Mouse (Mus musculus): Measurements from ENCODE around the gene Gmeb2.

Gene Gmeb2

DNA sequence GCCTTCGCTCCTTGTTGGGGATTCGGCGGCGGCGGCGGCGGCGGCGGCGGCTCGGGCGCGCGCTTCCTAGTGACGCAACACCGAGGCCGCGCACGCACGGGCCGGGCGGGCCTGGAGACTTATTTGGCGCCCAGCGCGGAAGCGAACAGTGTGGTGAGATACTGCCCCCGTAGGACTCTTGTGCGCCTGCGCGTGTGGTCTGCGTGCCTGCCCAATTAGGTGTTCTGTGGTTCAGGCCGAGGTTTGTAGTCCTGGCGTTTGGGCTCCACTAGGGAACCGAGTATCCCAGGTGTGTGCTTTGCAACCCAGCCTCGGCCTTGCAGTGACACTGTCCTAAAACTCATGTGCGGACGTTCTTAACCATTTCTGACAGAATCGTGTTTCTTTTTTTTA is at the start of gene Gmeb2:
Gmeb2 (minus strand) TSS at position 78 of the 393 bp plus-strand sequence.
- DNase-seq (ENCODE audit: low read depth, low spot score): peak; percentile 93

DNA sequence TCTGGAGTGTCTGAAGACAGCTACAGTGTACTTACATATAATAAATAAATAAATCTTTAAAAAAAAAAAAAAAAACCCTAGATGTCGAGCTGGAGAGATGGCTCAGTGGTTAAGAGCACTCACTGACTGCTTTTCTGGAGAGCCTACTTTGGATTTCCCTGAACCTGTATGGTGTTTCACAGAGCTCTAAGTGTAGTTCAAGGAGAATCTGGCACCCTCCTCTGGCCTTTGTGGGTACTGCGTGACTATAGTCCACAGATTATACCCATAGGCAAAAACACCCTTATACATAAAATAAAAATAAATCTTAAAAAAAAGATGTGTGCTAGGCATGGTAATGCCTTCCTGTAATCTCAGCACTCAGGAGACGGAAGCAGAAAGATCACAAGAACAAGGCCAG is 46.2 kb upstream of the Gmeb2 start:
- peak; percentile 40 for DNase-seq (ENCODE audit: low read depth, low spot score)

DNA sequence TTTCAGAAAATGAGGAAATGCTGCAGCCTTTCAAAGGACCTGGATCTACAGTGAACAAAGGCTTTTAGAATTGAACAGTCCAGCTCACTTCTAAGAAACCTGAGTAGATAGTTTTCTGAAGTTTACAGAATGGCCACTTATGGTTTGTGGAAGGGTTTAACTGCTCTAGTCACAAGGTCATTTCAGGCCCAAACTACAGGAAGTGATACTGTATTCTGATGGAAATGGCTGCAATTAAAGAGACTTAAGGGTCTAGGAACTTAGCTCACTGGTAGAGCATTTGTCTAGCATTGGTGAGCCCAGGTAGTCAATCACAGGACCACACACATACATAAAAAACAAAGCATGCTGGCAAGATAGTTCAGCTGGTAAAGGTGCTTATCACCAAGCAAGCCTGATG is 44.7 kb upstream of the Gmeb2 start:
- DNase-seq (ENCODE audit: low read depth, low spot score): no peak

DNA sequence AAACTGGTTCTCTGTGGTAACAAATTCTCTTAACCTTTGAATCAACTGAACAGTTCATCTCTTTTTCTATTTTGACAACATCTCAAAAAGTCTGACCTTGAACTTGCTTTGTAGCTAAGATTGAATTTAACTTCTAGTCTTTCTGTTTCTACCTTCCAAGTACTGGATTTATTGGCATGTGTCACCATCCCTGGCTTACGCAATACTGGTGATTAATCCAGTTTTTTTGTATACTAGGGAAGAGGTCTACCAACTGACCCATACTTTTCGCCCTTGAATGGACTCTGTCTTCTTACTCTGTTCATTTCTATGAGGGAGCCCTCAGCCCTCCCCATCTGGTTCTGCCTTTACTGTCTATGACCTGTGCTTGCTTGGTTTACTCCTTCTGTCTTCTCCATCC is 38.3 kb upstream of the Gmeb2 start:
- DNase-seq (ENCODE audit: low read depth, low spot score): no peak

DNA sequence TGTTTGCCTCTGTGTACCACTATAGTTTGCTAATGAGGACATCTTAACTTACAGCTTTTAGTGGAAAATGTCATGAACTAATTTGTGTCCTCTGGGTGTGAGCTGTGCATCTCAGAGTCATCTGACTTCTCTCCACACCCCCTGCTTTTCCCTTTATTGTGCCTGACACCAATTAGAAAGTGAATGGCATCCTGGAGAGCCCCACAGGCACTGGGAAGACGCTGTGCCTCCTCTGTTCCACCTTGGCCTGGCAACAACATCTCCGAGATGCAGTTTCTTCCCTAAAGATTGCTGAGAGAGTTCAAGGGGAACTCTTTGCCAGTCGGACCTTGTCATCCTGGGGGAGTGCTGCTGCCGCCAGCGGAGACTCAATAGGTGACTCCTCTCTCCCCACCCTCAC is 34.3 kb upstream of the Gmeb2 start:
- DNase-seq (ENCODE audit: low read depth, low spot score): no peak

DNA sequence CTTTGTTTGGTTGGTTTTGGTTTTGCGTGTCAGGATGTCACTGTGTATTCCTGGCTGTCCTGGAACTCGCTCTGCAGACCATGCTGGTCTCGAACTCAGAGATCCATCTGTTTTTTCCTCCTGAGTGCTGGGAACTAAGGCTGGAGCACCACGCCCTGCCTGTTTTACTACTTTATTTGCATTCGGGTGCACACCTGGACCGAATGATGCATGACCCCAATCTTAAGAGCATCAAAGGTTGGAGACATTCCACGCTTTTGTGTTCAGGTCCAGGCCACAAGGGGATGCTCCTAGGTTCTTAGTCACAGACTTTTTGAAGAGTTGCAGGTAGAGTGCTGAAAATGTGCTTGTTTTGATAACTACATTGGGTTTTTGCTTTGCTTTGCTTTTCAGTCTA is 32.3 kb upstream of the Gmeb2 start:
- DNase-seq (ENCODE audit: low read depth, low spot score): no peak

DNA sequence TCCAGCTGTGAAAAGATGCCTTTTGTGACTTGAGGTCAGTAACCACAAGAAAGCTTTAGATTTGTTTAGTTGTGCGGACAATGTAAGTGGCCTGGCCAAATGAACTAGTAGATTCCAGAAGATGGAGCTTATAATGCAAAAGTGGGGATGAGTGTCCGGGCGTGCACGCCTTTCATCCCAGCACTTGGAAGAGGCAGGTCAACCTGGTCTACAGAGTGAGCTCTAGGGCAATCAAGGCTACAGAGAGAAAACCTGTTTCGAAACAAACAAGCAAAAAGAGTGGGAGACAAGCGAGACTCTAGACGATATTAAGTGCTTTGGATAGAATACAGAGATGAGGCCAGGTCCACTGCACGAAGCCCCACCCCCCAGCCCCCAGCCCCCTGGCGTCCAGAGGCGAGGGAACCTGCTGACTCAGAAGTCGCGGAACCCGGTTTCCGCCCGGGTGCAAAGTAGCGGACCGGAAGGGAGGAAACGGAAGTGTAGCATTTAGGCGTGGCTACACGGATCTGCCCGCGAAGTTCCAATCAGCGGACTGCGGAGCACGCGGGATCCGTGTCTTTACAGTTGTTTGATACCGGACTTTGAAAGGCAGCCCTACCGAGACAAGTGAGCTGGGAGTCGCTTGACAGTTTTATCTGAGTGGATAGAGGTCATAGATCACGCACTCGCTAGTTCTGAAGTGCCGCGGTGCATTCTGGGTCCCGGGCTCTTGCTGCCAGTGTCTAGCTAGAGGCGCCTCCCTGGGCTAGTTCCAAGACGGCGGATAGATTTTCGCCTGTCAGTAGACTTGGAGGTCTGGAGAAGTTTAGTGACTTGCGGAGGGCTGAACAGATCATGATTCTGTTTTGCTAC is 31.6 kb upstream of the Gmeb2 start, which contains the start of gene Rtel1:
Rtel1 (plus strand) TSS at position 492 of the 855 bp plus-strand sequence.
- DNase-seq (ENCODE audit: low read depth, low spot score): peak; percentile 75

DNA sequence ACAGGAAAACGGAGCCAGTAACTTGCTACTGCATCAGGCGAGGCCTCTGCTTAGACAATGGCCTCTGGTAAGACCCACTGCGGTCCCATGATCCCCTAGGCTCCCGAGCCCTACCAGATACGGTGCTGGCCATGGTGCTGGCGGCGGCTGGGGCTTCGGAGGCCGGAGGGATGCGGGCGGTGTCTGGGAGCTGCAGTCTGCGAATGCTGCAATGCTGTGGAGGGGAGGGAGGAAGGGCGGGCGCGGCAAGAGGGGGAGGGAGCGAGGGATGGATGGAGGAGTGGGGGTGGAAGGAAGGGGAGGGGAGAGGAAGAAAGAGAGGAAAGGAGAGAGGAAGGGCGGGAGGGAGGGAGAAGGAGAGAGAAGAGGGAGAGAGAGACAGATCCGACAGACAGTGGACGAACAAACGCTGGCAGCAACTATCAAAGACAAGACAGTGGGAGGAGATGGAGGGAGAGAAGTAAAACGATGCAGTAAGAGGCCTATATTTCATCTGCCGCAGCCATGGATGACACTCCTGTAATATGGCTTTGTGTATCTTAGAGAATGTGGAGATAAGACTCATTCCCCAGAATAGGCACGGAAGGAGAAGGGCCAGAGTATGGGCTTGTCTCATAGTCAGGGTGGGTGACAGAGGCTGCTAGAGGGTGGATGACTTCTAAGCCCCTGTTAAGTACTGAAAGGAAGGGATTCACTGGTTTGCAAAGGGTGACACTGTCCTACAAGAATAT is 26.4 kb upstream of the Gmeb2 start, which contains the start of gene Stmn3:
Stmn3 (minus strand) TSS at position 421 of the 731 bp plus-strand sequence.
- peak; percentile 85 for DNase-seq (ENCODE audit: low read depth, low spot score)

DNA sequence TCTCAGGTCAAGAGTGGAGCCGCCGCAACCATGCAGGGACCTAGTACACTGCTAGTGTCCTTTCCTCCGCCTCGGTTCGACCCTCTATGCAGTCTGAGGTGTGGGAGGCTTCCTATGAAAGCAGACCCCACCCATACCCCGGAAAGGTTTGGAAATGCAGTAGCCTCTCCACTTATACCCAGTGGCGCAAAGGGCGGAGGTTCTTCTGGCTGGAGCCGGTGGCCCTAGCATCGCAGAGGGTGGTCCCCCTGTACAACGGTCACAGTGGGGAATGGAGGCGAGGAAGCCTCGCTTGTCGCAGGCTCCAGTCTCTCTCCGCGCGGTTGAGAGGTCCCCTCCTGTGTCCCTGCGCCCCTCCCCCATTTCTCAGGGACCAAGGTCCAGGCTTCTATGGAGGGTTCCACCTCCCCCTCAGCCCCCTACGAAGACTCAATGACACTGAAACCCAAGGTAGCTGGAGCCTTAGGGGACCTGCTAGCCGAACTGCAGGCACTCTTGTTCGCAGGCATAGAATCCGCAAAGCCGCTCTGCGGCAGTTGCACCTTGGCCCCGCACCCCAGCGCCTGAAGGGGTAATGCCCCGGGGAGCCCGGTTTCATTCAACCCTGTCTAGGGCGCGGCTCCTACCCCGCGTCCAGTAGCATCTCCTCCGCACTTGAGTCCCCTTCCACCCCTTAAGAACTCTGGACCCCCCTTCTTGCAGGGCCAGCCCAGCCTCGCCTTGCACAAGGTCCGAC is 25.7 kb upstream of the Gmeb2 start:
- DNase-seq (ENCODE audit: low read depth, low spot score): no peak

DNA sequence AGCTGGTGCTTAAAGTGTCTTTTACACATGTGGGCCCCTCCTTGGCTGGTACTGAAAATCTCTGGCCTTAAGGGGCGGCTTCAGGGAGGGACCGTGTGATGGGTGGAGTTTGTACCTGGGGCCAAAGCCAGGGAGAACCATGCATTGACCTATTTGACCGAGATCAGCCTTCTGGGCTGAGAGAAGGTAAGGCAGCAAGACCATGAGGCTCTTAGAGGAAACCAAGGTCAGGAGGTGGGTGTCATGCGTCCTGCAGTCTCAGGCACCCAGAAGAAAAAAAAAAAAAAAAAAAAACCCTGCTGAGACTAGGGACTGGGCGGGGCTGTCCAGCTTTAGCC is 25.1 kb upstream of the Gmeb2 start:
- DNase-seq (ENCODE audit: low read depth, low spot score): no peak

DNA sequence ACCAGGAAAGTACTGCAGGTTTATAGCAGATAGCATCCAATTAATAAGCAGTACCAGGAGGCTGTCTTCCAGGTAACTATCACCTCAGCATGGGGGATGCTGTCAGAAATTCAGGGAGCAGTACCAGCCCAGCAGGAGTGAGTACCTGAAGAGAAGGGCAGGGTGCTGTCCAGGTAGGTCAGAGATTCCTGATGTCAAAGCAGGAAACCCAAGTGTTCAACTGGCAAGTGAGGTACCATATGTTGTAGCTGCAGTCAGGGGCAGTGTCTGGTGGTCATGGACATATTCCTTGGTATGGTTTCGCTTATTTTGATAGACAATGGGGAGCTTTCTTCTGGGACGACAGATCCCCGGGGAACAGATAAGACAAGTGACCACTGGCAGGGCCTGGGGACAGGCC is 24.6 kb upstream of the Gmeb2 start:
- no peak for DNase-seq (ENCODE audit: low read depth, low spot score)

DNA sequence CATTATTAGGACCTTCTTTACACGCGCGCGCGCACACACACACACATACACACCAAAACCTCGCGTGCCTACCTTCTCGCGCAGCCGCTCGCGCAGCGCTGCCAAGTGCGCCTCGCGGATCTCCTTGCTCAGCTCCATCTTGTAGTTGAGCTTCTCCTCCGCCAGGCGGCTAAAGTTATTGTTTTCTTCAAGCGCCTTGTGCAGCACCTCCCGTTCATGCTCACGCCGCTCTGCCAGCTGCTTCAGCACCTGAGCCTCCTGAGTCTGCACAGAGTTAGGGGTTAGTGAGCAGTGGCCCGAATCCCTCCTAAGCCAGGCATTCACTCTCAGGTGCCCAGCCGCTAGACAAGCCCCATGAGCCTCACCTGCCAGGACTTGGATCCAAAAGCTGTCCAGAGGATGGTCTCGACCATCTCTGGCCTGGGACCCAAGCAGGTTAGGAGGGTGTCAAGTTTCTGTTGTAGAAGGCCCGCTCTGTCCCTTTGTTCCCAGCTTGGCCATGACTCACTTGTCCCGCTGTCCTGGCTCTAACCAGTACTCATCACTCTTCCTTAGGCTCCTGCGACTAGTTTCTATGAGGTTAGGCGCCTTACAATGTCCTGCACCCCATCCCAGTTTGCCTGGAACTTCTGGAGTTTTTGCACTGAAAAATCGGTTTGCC is 19.4 kb upstream of the Gmeb2 start:
- peak; percentile 43 for DNase-seq (ENCODE audit: low read depth, low spot score)

DNA sequence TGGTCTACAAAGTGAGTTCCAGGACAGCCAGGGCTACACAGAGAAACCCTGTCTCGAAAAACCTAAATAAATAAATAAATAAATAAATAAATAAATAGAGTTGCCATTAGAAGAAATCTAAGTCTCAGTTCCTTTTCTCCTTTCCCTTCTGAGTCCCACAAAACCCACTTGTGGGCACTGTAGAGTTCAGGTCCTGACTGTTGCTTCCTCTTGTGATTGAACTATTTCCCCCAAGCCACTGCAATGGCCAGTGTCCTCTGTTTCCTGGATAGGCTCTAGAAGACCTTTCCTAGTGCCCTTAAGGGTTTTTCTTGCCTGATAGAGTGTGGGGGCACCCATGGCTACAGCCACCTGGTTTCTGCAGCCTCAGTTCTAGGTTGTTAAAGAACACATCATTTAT is 17.1 kb upstream of the Gmeb2 start:
- no peak for DNase-seq (ENCODE audit: low read depth, low spot score)

DNA sequence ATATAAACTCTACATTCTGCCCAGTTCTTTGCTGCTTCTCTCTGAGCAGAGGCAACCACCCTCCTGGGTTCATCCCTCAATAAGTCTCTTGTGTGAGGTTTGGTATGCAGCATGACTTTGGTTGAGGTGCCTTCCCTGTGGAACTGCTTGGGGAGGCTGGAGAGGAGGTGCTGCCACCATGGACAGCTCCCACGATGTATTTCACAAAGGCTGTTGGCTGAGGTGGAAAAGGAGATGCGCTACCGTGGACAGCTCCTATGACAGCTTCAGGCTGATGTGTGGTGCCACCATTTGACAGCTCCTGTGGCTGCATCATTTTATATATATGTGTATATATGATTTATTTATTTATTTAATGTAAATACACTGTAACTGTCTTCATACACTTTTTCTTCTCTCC is 14.2 kb upstream of the Gmeb2 start:
- DNase-seq (ENCODE audit: low read depth, low spot score): no peak

DNA sequence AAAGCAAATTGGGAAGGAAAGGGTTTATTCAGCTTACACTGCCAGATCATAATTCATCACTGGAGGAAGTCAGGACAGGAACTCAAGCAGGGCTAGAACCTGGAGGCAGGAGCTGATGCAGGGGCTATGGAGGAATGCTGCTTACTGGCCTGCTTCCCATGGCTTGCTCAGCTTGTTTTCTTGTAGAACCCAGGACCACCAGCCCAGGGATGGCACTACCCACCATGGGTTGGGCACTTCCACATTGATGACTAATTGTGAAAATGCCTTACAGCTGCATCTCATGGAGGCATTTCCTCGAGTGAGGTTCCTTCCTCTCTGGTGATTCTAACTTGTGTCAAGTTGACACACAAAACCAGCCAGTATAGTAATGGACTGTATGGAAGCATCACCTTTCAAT is 3.1 kb upstream of the Gmeb2 start:
- DNase-seq (ENCODE audit: low read depth, low spot score): no peak

DNA sequence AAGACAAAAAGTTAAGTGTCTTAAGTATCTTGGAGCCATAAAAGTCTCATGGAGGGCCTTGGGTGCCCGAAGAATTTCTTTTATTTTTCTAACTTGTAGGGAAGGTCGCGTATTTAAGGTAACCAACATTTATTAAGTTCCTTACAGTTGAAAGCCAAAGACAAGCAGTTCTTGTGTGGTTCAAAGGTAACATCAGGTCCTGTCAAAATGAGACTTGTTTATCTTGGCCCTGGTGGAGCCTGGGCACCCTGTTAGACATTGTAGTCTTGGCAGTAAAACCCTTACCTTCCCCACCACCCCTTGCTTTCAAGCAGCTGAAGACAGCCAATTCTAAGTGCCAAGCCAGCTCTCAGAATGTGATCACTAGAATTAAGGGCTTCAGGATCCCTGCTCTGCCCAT is 856 bp upstream of the Gmeb2 start:
- no peak for DNase-seq (ENCODE audit: low read depth, low spot score)

DNA sequence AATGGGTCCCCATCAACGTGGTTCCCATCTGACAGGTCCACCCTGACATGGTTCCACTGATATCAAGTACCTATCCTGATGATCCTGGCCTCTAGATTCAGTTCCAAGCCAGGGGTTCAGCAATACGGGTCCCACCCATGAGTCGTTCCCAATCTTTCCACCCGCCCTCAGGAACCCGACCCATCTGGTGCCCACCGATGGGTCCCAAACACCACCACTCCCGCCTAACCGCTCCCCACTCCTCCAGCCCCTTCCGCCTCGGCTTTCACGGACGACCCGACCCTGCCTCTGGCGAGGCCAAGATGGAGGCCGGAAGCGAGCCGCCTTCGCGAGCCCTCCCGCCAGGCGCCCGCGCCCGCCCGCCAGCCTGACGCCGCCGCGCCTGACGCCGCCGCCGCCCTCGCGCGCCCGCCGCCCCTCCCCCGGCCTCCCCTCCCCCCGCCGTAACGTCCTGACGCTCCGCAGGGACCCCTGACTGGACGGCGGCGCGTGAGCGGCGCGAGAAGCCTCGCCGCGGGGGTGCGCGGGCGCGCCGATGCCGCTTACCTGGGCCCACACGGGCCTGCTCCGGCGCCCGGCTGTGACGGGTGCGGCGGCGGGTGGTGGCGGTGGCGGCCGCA is 387 bp downstream of the Gmeb2 start:
- DNase-seq (ENCODE audit: low read depth, low spot score): peak; percentile 31

DNA sequence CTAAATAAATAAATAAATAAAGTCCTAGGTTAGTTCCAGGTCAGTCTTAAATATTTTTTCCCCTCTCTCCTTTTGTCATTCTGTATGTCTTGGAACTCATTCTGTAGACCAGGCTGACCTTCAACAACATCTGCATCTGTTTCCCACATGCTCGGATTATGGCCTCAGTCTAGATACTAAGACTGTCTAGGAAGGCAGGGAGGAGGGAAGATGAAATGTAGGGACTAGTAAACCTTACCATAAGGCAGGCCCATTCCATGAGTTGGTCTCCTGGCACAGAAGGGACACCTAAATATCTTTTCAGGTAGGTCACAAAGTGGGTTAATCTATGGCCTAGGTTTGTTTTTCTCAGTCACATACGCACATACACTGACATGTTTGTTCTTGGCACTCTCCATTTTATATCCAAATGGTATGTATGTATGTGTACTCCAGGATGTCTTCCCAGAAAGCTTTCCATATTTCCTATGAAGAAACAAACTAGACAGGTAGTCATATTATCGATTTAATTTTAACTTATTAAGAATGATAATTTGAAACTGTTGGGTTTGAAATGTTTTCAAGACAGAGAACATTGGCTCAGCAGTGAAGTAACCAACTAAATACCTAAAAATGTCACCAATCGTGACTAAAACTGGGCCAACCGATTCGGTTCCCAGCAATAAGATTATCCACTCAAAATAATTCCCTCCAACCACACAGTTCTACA is 1.1 kb downstream of the Gmeb2 start:
- no peak for DNase-seq (ENCODE audit: low read depth, low spot score)

DNA sequence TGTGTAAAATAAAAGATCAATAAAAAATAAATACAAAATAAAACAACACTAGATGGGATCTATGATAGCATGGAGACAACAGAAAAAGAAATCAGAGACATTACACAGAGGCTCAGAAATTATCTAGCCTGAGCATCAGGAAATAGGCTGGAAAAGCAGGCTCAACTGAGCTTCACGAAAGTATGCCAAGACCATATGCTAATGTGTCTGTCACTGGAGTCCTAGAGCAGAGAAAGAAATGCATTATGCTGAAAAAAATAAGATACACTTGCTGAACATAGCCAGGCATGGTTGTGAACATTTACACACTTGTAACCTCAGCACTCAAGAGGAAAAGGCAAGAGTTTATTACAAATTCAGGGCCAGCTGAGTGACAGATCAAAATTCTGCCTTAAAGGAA is 7.9 kb downstream of the Gmeb2 start:
- DNase-seq (ENCODE audit: low read depth, low spot score): no peak

DNA sequence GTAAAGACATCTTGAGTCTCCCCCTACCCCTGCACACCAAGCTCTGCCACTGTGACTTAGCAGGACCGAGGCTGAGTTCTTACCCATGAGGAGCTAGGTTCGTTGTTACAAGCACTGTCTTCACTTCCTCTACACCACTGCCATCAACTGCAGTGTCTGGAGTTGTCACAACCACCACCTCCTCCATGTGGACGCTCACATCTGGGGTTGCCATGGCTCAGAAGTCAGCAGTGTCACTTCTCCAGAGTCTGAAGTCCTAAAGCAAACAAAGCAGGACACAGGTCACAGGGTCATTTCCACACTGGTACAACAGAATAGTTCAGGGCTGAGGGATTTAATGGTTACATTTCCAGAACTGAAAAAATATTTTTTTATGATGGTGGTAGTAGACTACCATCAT is 10.0 kb downstream of the Gmeb2 start:
- no peak for DNase-seq (ENCODE audit: low read depth, low spot score)

DNA sequence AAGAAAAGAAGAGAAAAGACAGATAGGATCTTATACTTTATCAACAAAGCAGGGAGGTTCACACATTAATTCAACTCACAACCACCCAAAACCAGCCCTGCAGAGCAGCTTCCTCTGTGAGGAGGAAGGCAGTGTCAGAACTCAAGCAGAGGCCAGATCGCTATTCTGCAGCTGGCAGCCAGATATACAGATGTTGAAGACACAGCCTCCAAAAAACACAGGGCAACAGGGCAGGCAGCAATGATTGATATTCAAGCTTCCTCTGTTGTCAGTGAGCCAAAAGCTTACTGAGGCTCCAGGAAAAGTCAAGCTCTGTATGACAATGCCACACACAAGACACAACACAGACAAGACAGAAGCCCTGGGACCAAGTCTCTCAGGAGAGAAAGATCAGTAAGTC is 11.1 kb downstream of the Gmeb2 start:
- no peak for DNase-seq (ENCODE audit: low read depth, low spot score)

Measured in telencephalon, adult 2 months (tissue).